Mouse (Mus musculus): ENCODE results near the gene Ybx2. TPM values are rescaled to one million over a fixed set of nuclear protein-coding genes. Genes with fewer than 3 reads are reported as not detected.

The Ybx2 gene
- total and polyA plus RNA-seq, 3 experiments, result 0.25 to 0.39 TPM; not detected in 1

DNA sequence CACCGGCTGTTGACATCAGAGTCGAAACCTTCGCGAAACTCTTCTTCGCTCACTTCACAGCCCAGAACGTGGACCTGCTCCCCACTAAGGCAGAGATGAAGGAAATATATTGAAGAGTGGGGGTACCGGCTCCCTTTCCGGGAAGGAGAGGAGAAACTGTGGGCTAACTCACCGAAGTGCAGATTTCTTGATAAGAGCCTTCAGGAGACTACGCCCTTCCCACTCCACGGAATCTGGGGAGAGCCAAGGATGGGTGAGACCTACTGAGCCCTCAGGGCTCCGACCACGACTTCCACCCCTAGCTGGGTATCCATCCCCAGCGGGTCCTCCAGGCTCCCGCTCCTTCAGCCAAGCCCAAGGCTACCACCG, 44.2 kb downstream of the Ybx2 start:
- H3K36me3 ChIP-seq (replicated peaks in 1 of 2; ENCODE audit: control insufficient read depth in 1 of 2, insufficient read depth in 1 of 2, low read length in 1 of 2), result peaks cover 29 to 59% of the 10 kb centered on the region in 2 experiments

DNA sequence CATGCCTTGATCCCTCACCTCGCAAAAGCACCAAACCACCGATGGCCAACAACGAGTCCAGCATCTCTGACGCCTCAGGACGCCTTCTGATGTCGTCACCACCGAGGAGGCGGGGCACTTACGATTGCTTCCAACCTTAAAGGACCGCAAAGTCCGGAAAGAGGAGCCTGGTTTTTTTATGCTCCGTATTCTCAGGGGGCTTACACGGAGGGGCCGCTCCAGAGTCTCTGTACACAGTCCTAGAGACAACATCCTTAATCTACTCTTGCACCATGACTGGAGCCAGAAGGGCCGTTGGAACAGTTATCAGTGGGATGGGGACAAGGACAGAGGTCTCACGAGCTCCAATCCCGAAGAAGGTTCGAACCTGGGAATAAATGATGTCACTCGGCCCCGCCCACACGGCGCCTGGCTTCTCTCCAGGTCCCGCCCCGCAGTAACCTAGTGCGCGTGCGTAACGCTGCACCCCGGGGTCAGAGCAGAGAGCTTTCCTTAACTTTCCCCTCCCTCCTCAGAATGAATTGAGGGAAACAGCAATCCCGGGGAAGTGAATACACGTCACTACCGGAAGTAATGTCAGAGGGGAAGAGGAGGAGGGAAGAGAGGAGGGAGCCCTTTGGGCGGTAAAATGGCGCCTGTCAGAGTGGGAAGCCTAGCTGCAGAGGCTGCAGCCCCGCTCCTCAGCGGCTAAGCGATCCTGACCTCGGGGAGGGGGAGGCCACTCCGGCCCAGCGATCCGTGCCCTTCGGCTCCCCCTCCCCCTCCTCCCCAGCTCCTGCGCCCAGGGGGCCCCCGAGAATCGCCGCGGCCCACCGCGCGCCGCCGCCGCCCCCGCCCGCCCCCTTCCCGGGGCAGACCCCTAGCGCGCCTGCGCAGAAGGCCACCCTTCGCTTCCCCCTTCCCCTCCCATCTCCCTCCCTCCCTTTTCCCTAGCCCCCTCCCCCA, 44.9 kb downstream of the Ybx2 start:
- dilution Hi-C loops (cut with MboI; ENCODE audit: extremely low pct_ligation_motif_present, extremely low pct_unique_long_range_greater_than_20kb, low sequenced_read_pairs), result no loop called here
- Histone ChIP-seq H3K27me3 (replicated peaks) (no peaks in the 10 kb centered on the region), H3K9ac (ENCODE audit: insufficient read depth, low read depth) (peak overlapping the region; percentile 89), H3K27ac (ENCODE audit: insufficient read depth, low read depth) (peak overlapping the region; percentile 71), H3K4me2 (ENCODE audit: insufficient read depth, low read depth, poor library complexity, severe bottlenecking) (peak overlapping the region; percentile 91; the same call in 1 of the 2 replicates), H3K4me1 (ENCODE audit: control insufficient read depth in 1 of 2, insufficient read depth in 2 of 2) (peaks cover 5 to 33% of the 10 kb centered on the region in 2 experiments), H3K36me3 (replicated peaks in 1 of 2; ENCODE audit: control insufficient read depth in 1 of 2, insufficient read depth in 1 of 2, low read length in 1 of 2) (peaks cover 32 to 59% of the 10 kb centered on the region in 2 experiments), H3K9me3 (replicated peaks; ENCODE audit: low read length) (peaks cover 2% of the 10 kb centered on the region), H3K79me2 (replicated peaks; ENCODE audit: control insufficient read depth, extremely low read depth, insufficient read depth, poor library complexity, severe bottlenecking) (peaks cover 45% of the 10 kb centered on the region), H3K4me3 (replicated peaks in 1 of 3; ENCODE audit: low read depth in 2 of 3, low read length in 2 of 3, poor library complexity in 1 of 3) (peak overlapping the region; percentile 76 to 98 (median 82))
- in situ Hi-C loops (cut with MboI; ENCODE audit: low pct_ligation_motif_present, low pct_unique_long_range_greater_than_20kb, low sequenced_read_pairs), result no loop called here
- peak; percentile 99 for DNase-seq (ENCODE audit: extremely low read depth)
- TF ChIP-seq JUND (conservative IDR thresholded peaks at IDR 0.05; ENCODE audit: low read depth, low read length) (0 out of 2 replicates have a peak, but pooled peaks have one; percentile 7), POLR2AphosphoS2 (IDR thresholded peaks at IDR 0.05; ENCODE audit: low read depth, low read length) (peak; percentile 59; the same call in 1 of the 2 replicates), CTCF (conservative IDR thresholded peaks at IDR 0.05 in 1 of 2, IDR thresholded peaks at IDR 0.05 in 1 of 2; ENCODE audit: low read depth in 2 of 2, low read length in 2 of 2) (no peak), BHLHE40 (IDR thresholded peaks at IDR 0.05; ENCODE audit: low read depth, low read length) (peak; percentile 40), MAFK (IDR thresholded peaks at IDR 0.05; ENCODE audit: insufficient replicate concordance, low read length) (no peak), MXI1 (IDR thresholded peaks at IDR 0.05; ENCODE audit: low read depth, low read length) (peak; percentile 93), E2F4 (IDR thresholded peaks at IDR 0.05; ENCODE audit: insufficient replicate concordance, low read depth, low read length) (peak; percentile 68; the same call in 1 of the 2 replicates), TCF12 (IDR thresholded peaks at IDR 0.05; ENCODE audit: low read depth, low read length) (peak; percentile 88), ZMIZ1 (IDR thresholded peaks at IDR 0.05; ENCODE audit: low read depth, low read length) (peak; percentile 61), CHD1 (IDR thresholded peaks at IDR 0.05; ENCODE audit: low read depth, low read length) (0 out of 2 replicates have a peak, but pooled peaks have one; percentile 56), PAX5 (IDR thresholded peaks at IDR 0.05; ENCODE audit: low read length) (no peak), TBP (conservative IDR thresholded peaks at IDR 0.05; ENCODE audit: low read depth, low read length) (peak; percentile 95), RAD21 (IDR thresholded peaks at IDR 0.05; ENCODE audit: low read depth, low read length) (no peak), RCOR1 (conservative IDR thresholded peaks at IDR 0.05; ENCODE audit: low read depth, low read length) (no peak), ZKSCAN1 (IDR thresholded peaks at IDR 0.05; ENCODE audit: borderline replicate concordance, low read depth, low read length) (no peak), MAZ (IDR thresholded peaks at IDR 0.05; ENCODE audit: low read depth, low read length) (peak; percentile 71), UBTF (IDR thresholded peaks at IDR 0.05; ENCODE audit: low read depth, low read length) (no peak), POLR2A (IDR thresholded peaks at IDR 0.05; ENCODE audit: low read depth, low read length) (peak; percentile 90), USF1 (IDR thresholded peaks at IDR 0.05; ENCODE audit: low read depth, low read length) (no peak), MAX (IDR thresholded peaks at IDR 0.05; ENCODE audit: low read length) (peak; percentile 11; the same call in 1 of the 2 replicates), SMC3 (IDR thresholded peaks at IDR 0.05; ENCODE audit: low read depth, low read length) (no peak), KAT2A (IDR thresholded peaks at IDR 0.05; ENCODE audit: insufficient replicate concordance, low read length) (0 out of 2 replicates have a peak, but pooled peaks have one; percentile 55), GABPA (IDR thresholded peaks at IDR 0.05; ENCODE audit: insufficient replicate concordance, low read depth, low read length) (peak; percentile 64; the same call in 1 of the 2 replicates), NRF1 (IDR thresholded peaks at IDR 0.05; ENCODE audit: low read depth, low read length) (peak; percentile 92), HCFC1 (IDR thresholded peaks at IDR 0.05; ENCODE audit: low read depth, low read length) (peak; percentile 82)

More for the DNA sequence above, 44.2 kb downstream of the Ybx2 start:
- in situ Hi-C loops (cut with MboI; ENCODE audit: low pct_ligation_motif_present, low pct_unique_long_range_greater_than_20kb, low sequenced_read_pairs) (no loop called here), dilution Hi-C loops (cut with MboI; ENCODE audit: extremely low pct_ligation_motif_present, extremely low pct_unique_long_range_greater_than_20kb, low sequenced_read_pairs) (no loop called here)
- peak overlapping the region; percentile 88 for H3K4me2 ChIP-seq (ENCODE audit: insufficient read depth, low read depth, poor library complexity, severe bottlenecking)
- H3K4me1 ChIP-seq (ENCODE audit: control insufficient read depth in 1 of 2, insufficient read depth in 2 of 2), result peaks cover 5 to 33% of the 10 kb centered on the region in 2 experiments
- peaks cover 2% of the 10 kb centered on the region for H3K9me3 ChIP-seq (replicated peaks; ENCODE audit: low read length)
- H3K27ac ChIP-seq (ENCODE audit: insufficient read depth, low read depth), result peak overlapping the region; percentile 71; the same call in 1 of the 2 replicates
- no peaks in the 10 kb centered on the region for H3K27me3 ChIP-seq (replicated peaks)
- peaks cover 45% of the 10 kb centered on the region for H3K79me2 ChIP-seq (replicated peaks; ENCODE audit: control insufficient read depth, extremely low read depth, insufficient read depth, poor library complexity, severe bottlenecking)
- TF ChIP-seq NRF1 (IDR thresholded peaks at IDR 0.05; ENCODE audit: low read depth, low read length), result no peak
- TF ChIP-seq EP300 (IDR thresholded peaks at IDR 0.05; ENCODE audit: low read length), result no peak
- no peak for TF ChIP-seq BHLHE40 (IDR thresholded peaks at IDR 0.05; ENCODE audit: low read depth, low read length)
- TF ChIP-seq POLR2AphosphoS2 (IDR thresholded peaks at IDR 0.05; ENCODE audit: low read depth, low read length), result no peak
- no peak for TF ChIP-seq PAX5 (IDR thresholded peaks at IDR 0.05; ENCODE audit: low read length)
- TF ChIP-seq ZNF384 (IDR thresholded peaks at IDR 0.05; ENCODE audit: low read depth, low read length), result no peak
- no peak for TF ChIP-seq HCFC1 (IDR thresholded peaks at IDR 0.05; ENCODE audit: low read depth, low read length)
- TF ChIP-seq CTCF (conservative IDR thresholded peaks at IDR 0.05 in 1 of 2, IDR thresholded peaks at IDR 0.05 in 1 of 2; ENCODE audit: low read depth in 2 of 2, low read length in 2 of 2), result no peak
- no peak for TF ChIP-seq SMC3 (IDR thresholded peaks at IDR 0.05; ENCODE audit: low read depth, low read length)
- TF ChIP-seq SIN3A (IDR thresholded peaks at IDR 0.05; ENCODE audit: low read length), result no peak
- TF ChIP-seq MAZ (IDR thresholded peaks at IDR 0.05; ENCODE audit: low read depth, low read length), result no peak
- no peak for TF ChIP-seq MEF2A (IDR thresholded peaks at IDR 0.05; ENCODE audit: borderline replicate concordance, low read depth, low read length)
- TF ChIP-seq ELF1 (IDR thresholded peaks at IDR 0.05; ENCODE audit: low read depth, low read length), result no peak
- peak overlapping the region; percentile 76 to 98 (median 82) for H3K4me3 ChIP-seq (replicated peaks in 1 of 3; ENCODE audit: low read depth in 2 of 3, low read length in 2 of 3, poor library complexity in 1 of 3)
- DNase-seq (ENCODE audit: extremely low read depth), result no peak
- peak overlapping the region; percentile 89 for H3K9ac ChIP-seq (ENCODE audit: insufficient read depth, low read depth)

All from CH12.LX (cell line).